Mouse (Mus musculus) embryonic fibroblast, embryonic 13.5 days (primary cell): ENCODE data around the gene Arhgef7.

Source experiments
- CTCF ChIP-seq: IDR thresholded peaks from 2 replicates; pipeline ENCODE4 v1.5.1; 2011; ENCODE audit warnings: mild to moderate bottlenecking, control low read depth, low read length, moderate library complexity, borderline replicate concordance; ENCODE audit not compliant: insufficient read depth
- POLR2A ChIP-seq: IDR thresholded peaks from 2 replicates; pipeline ENCODE4 v1.6.1; 2011; ENCODE audit warnings: low read depth, mild to moderate bottlenecking, control low read depth, low read length, moderate library complexity

- TF ChIP-seq CTCF (no peak), POLR2A (no peak)
Measured at GRCm38 (mm10) chr8:11794956-11795355, 67.4 kb downstream of the Arhgef7 start.
